Mouse (Mus musculus) gastrocnemius, postnatal 25 days (tissue): ENCODE data around the gene Tef. TPM values are rescaled to one million over a fixed set of nuclear protein-coding genes. Genes with fewer than 3 reads are reported as not detected.
A peak's percentile ranks its signal among the peaks of the same experiment; 100 is the strongest.

Experiments
- DNase-seq: peaks from one replicate; pipeline ENCODE4 v3.0.0; 2022
- long read RNA-seq, 2 experiments: library from polyadenylated mRNA; stranded (forward); transcript quantifications; one replicate each; pipeline ENCODE4 v2.0.0; 2021
- total RNA-seq, 2 experiments: library from RNA; stranded (reverse); gene quantifications; 1 replicate in 1 of 2; 2 replicates in 1 of 2; pipeline ENCODE4 v1.2.3; 2021

The Tef gene
- 100 to 1,000 TPM; 113 to 168 TPM for total RNA-seq
- long read RNA-seq, experiment 1, full-length matches to known transcripts = 34 of 88 reads
- long read RNA-seq, experiment 1, partial matches to known transcripts = 3 of 88 reads
- long read RNA-seq, experiment 1, other reads (novel, unspliced or antisense) = 51 of 88 reads
- long read RNA-seq, experiment 2, full-length matches to known transcripts = 100 of 167 reads
- long read RNA-seq, experiment 2, partial matches to known transcripts = 7 of 167 reads
- long read RNA-seq, experiment 2, other reads (novel, unspliced or antisense) = 60 of 167 reads

DNA sequence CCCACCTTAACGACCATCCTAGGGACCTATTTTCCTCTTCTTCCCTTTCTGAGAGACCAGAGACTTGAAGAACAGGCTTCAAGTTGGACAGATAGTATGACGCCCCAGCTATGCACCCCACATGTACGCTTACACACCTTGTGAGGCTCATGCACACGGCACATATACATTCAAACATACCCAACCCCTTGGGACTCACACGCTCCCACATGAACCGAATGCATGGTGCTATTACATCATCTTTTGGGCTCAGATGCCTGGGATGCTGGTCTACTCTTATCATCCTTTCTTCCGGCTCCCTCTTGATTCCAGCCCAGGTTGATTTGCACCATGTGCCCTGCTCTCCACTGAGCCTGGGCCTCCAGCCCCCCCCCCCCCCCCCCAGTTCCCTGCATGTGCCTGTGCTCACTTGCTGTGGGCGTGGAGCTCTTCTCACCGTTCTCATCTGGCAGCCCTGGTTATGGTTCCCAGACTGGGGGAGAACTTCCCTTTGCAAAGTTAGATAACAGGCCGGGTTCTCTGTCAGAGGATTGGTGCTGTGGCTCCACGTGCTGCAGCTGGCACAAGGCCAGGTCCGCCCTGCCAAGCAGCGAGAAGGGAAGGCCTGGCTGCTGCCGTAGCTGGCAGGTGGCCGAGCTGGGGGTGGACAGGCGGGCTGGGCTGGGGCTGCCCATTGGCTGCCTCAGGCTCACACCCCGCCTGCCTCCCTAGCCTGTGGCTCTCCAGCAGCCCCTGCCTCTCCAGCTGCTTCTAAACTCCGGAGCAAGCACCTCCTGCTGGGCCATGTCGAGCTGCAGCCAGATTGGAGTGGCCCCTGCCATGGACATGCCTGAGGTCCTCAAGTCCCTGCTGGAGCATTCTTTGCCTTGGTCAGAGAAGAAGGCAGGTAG lies at the start of gene Tef:
Gene Tef, plus strand, starts transcription at position 421 of the 890 bp plus-strand sequence.
- DNase-seq = peak; percentile 100

DNA sequence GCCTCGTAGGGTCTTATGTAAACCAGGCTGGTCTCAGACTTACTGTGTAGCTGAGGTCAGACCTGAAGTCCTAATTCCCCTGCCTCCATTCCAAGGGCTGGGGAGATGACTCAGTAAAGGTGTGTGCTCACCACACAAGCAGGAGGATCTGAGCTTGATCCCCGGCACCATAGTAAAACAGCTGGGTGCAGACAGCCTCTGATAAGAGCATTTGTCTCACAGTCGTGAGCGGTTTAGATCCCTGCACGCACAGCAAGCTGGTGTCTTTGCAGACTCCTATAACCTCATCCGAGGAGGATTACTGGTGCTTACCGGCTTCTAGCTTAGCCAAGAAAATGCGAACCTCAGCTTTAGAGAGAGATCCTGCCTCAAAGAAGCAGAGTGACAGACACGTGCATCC lies 48.6 kb upstream of the Tef start:
- DNase-seq = no peak

DNA sequence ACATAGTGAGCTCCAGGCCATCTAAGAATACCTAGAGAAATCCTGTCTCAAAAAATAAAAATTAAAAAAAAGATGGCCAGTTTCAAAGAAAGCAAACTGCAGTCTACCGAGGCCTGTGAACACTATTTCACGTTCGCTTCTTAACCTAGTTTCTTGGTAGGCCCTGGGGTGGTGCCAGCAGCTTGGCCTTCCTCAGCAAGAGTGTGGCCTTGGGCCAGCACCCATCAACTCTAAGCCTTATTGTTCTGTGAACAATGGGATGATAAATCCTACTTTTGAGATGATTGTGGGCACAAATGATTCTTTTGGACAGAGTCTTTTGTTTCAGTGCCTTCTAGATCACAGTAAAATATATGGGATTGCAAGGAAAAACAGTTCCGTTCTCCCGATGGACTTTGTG lies 43.5 kb upstream of the Tef start:
- DNase-seq = no peak

DNA sequence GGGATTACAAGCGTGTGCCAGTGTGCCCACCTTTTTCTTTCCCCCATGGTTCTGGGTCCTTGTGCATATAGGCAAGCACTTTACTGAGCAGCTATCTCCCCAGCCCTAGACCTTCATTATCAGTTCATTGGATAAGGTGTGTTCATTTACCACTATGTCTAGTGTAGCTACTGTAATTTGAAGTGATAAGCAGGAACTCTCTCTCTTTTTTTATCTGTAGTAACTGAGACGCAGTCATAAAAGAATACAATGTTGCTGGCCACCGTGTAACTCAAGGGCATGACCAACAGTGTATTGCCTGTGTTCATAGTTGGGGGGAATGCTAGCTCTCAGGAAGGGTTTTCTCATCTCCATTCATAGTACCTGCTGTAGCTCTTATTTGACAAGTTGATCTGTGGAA lies 42.7 kb upstream of the Tef start:
- DNase-seq = no peak

DNA sequence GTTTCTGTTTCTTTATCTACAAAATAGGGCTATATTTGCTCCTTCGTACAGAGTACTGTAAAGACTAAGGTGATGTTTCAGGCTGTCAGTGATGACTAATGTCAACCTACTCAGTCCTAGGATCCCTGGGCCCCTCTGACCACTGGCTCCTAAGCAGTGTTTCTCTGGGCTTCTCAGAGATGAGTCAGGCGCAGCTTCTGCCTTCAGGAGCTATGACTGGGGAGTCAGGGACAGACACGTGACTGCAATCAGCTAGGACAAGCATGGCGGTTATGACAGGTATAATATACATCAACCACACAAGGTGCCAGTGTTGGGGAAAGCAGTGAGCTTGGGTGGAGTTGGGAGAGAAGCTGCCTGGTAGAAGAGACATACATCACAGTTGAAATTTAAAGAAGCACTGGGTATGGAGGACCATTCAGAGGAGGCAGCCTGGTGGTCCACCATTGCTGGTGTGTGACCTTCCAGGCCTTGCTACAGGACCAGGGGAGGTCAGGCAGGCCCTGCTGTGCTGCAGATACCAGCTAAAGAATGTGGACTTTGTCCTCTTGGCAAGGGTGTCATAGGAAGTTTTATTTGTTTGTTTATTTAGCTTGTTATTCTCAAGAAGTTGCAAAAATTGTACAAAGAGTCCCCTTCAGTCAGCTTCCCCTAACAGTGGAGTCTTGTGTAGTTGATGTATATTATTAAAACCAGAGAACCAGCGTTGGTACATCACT lies 41.7 kb upstream of the Tef start:
- no peak for DNase-seq

DNA sequence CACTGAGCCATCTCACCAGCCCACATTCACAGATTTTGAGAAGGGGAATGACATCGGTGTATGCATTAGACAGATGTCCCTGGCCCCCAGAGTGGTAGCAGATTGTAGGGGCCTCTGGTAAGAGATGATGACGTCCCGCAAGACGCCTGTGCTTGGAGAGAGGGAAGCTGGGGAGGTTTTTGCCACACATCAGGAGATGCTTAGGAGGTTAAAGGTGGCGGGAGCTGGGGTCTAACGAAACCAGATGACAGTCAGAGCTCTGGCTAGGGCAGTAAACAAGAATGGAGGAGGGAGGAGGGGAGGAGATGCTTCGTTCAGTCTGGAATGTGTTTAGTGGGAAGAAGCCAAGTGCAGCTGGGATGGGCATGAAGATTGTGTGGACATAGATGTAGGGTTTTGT lies 40.8 kb upstream of the Tef start:
- no peak for DNase-seq

DNA sequence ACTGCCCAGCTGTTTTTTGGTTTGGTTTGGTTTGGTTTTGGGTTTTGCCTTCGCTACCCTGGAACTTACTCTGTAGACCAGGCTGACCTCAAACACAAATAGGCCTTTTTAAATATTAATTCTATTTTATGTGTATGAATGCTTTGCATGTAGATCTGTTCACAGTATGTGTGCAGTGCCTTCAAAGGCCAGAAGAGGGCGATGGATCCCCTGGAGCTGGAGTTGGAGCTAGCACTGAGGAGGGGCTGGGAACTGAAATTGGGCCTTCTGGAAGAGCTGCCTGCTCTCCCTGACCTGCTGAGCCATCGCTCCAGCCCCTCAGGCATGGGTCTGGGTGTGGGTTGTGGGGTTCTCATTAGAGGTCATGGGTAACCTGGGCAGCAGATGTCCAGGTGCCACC lies 40.3 kb upstream of the Tef start:
- no peak for DNase-seq

DNA sequence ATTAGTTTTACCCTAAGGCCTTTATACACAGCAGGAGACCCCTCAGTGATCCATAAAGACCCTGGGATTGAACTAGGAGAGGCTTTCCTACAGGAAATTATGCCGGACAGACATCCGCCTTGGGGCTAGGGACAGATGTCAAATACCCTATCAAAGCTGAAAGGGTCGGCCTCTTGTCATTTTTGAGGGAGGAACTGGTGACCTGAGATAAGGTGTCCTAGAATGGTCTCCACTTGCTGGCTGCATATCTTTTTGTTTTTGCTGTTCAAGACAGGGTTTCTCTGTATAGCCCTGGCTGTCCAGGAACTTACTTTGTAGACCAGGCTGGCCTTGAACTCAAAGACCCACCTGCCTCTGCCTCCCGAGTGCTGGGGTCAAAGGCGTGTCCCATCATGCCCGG lies 37.6 kb upstream of the Tef start:
- no peak for DNase-seq

DNA sequence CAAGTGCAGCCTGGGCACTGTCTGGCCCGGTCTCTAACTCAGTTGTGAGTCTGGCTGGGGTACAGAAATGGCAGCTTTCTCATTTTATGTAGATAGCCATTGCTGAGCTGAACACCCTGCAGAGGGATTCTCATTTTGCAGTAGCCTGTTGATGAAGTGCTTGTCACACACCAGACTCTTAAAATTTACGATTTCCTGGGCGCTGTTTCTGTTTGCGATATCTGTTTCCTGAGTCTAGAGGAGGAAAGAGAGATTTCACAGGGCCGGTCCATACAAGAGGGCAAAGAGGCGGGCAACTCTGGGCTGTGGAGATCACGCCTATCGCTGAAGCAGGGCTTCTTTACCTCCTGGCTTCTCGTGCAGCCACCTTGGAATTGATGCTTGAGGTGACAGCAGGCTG lies 36.6 kb upstream of the Tef start:
- DNase-seq = no peak

DNA sequence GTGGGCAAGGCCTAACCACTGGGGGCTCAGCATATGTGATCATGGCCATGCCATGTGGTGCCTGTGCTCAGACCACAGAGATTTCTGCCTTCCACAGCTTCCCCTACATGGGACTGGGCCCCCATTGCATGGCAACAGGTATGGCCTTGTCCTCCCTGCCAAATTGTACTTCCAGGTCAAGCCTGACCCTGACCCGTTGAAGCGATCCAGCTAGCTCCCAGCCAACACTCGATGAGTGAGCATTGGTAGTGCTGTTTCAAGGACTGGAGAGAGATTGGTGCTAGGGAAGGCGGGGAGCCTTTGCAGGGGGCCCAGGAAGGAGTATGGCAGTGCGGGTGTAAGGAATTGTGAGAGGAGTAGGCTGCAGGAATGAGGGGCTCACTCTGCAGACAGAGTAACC lies 35.8 kb upstream of the Tef start:
- no peak for DNase-seq

DNA sequence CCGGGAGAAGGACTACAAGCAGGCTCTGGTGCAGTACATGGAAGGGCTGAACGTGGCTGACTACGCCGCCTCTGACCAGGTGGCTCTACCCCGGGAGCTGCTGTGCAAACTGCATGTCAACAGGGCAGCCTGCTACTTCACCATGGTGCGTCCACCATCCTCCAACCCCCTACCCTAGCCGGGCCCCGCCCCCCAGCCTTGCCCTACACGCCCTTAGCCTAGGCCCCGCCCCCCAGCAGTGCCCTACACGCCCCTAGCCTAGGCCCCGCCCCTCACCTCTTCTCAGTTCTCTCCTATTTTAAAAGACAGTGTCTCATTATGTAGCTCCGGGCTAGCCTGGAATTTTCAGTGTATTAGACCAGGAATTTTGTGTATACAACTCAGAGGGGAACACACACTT lies 33.2 kb upstream of the Tef start:
- no peak for DNase-seq

DNA sequence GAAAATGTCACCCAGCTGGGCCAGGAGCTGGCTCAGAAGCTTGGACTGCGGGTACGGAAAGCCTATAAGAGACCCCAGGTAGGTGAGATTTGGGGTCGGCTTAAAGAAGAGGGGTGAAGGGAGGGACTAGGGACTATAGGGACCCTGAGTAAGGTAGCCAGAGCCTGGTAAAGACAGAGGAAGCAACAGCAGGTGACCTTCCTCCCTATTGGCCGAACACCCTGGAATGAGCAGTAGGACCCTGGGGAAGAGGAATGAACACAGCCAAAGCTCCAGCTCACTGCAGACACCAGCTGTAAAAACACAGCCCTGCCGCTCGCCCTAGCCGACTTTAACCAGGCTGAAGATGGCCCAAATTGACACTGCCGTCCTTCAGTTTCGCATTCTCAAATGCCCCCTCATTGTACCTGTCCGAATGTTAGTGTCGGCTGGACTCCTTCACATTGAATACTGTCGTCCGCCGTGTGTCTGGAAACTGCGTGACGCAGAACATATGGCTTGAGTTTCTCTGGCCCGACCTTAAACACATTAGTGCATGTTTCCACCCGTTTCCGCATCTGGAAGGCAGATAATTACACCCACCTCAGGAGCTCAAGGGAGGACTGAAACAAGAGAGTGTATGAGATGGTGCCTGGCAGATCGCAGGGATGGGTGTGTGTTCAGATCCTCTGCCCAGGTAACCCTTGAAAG lies 29.6 kb upstream of the Tef start:
- no peak for DNase-seq

DNA sequence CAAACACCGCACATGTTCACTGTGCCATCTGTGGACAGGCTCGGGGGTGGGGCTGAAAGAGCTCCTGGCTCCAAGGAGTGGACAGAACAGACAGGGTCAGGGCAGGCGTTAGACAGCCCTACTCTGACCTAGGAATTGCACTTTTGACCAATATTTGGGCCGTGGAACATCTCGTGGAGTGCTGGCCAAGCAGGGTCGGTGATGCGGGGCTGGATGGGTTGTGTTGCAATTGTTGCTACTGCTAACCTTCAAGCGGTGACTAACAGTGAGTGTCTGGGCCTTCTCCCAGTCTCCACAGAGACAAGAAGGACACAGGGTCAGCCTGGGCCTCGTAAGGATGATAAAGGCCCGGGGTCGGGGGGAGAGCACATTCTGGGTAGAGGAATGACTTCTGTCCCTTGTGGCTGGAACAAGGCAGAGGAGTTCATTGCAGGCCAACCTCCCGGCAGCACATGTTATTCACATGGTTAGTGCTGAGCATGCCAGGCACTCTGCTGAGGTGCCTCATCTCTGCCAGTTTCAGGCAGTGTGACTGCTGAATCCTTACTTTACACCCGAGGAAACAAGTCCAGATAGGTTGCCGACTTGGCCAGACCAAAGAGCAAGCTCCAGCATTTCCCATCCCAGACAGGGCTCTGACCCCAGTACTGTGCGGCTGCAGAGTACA lies 27.6 kb upstream of the Tef start:
- DNase-seq = peak; percentile 27

DNA sequence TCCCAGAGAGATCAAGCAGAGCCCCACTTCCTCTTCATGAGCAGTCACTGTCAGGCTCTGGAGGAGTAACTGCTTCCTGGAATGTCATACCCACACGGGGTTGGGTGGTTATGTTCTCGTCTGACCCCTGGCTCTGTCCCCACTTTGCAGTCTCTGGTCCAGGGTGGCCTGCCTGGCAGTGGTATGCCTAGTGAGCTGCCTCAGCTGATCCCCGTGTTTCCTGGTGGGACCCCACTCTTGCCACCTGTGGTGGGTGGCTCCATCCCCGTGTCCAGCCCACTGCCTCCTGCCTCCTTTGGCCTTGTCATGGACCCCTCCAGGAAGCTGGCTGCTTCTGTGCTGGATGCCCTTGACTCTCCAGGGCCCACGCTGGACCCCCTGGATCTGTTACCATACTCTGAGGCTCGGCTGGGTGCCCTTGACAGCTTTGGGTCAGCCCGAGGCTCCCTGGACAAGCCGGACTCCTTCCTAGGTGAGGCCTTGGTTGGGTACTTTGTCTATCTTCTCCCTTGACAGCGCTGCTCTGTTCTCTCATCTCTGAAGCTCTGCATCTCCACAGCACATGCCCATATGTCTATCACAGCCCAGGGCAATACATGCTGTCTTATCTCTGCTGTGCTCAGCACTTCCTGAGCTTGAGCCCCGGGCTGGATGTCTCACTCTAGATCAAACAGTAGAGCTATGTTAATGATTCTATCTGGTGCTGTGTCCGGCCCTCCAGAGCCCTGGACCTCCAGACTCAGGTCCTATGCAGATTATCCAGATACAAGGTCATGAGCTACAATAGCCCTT lies 25.4 kb upstream of the Tef start:
- DNase-seq = no peak

DNA sequence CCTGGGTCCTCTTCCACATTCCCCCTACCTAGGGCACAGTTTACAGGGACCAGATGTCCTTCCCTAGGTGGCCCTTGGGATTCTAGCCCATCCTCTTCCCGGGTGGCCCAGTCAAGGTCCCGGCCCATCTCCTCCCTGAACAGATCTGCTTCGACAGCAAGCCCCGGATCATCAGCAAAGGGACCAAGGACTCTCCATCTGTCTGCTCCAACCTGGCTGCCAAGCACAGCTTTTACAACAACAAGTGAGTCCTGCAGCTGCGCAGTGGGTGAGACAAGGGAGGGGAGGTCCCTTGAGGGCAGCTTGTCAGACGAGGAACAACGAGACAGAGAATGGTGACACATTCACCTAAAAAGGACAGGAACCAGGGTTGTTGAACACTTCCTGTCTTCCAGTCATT lies 20.4 kb upstream of the Tef start:
- DNase-seq = no peak

DNA sequence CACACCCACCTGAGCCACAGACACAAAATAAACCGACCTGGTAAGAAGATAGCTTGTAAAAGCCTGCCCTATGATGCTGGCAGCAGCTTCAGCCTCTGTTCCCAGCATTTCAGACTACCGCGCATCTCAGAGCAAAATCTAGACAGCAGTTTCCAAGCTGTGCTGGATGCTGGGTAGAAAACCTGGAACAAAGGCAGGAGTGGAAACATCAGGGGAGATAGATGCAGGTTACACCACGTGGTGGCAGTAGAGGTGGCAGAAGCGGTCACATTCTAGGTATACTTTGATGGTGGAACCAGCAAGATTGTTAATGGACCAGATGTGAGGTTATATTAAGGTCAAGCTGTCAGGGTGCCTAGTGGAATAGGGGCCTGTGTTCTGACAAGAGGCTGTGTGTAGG lies 17.5 kb upstream of the Tef start:
- DNase-seq = no peak

DNA sequence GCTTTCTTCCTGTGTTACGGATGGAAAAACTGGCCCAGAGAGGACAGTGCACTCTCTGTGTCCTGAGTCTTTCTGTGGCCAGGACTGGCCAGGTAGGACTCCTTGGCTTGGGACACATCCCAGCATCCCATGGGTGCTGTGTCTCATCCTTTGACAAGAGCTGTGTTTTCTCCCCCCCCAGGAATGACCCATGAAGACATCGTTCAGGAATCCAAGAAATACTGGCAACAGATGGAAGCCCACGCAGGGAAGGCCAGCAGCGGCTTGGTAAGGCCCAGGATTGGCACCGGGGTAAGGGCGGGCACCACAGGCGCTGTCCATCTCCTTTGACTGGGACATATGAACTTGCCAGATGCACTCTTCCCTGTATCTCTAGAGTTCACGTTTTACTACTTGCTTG lies 16.5 kb upstream of the Tef start:
- no peak for DNase-seq

DNA sequence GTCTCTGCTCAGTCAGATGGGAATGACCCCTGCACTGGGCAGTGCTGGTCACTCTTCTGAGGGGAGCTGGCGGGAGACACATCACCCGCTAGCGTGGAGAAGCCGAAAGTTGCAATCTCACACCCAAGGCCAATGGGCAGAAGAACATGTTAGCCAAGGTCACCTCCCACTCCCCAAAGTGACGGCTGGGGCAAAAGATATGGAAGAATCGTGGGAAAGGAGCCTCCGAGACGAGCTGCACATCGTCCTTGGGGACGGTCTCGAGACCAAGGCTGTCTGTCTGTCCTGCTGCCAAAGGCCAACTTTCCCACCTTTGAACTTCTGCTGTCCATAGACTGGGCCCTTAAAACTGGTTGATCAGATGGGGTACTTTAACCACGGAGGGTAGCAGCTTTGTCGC lies 14.7 kb upstream of the Tef start:
- DNase-seq = no peak

DNA sequence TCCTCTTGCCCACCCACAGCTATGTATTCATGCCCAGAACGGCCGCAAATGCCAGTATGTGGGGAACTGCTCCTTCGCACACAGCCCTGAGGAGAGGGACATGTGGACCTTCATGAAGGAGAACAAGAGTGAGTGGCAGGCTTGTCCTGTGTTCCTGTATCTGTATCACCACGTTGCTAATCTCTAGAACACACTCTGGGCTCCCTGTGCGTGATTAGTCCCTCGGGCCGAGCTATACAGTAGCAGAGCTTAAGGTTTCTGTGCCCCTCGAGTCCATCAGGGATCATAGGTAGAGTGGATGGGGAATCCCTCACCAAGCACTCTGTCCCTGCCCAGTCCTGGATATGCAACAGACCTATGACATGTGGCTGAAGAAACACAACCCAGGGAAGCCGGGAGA lies 9.8 kb upstream of the Tef start:
- no peak for DNase-seq

DNA sequence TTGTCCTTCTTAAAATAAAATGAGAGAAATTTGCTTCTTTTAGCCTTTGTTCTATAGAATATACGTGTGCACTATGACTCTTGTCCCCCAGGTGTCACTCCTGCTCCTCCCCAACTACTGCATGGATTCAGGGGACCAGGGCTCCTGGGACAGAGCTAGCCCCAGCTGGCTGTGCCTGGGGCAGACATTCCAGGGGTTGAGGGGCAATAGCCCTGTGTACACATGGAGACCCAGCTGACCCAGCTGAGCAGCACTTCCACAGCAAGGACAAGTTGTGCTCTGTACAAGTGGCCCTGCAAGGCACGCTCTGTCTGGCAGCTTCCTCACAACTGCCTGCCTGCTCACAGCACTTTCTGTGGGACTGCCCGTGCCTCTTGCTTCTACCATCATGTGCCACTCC lies 6.0 kb upstream of the Tef start:
- no peak for DNase-seq

DNA sequence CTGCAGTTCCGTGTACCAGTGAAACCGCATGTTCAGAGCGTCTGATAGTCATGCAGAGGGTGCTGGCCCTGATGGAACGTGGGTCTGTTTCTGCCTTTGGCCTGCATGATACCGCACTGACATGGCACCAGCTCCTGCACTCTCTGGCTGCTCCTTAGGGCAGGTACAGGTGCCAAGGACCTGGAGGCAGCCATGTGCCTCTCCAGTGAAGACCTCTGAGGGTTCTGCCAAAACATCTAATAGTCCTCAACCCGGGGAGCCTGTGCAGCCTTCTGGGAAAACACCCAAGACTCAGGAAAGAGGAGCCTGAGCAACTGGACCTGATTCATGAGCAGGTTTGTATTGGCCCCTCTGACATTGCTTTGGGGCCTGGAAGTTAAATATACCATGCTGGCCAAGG lies 4.4 kb upstream of the Tef start:
- DNase-seq = peak; percentile 67
